Comparison of ENCODE assay signal across 8 mouse cellular contexts in the genomic region with DNA sequence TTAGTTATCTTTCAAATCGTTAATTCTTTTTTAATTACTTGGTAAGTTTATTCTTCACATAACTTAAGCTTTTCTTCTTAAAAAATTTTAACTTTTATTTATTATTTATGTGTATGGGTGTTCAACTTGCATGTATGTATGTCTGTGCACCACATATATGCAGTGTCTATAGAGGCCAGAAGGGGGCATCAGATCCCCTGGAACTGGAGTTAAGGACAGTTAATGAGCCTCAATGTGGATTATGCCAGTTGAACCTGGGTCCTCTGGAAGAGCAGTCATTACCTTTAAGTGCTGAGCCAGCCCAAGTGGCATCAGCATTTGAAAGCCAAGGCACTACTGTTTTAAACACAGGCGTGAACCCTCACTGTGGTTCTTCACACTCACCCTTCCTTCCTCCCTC.
DNase-seq lines count a peak whose midpoint lies in the region; ATAC-seq and TF ChIP-seq lines count a peak whose summit lies in the region.

No protein-coding gene starts in this region.

- in situ Hi-C loops in ES-E14 (cut with MboI; ENCODE audit: low sequenced_read_pairs in 2 of 2, unreplicated experiment in 2 of 2): no loop called here

- 15% methylated on average over 2 of the region's 2 CpGs for WGBS in hindbrain, embryonic 16.5 days
- WGBS in limb, embryonic 10.5 days: 5% methylated on average over 2 of the region's 2 CpGs

- ATAC-seq in hindbrain, embryonic 16.5 days: peak; percentile 77; the same call in 1 of the 2 replicates
- no peak for ATAC-seq in activated CD4-positive, CD25-positive, alpha-beta regulatory T cell, adult 4 months

- no peaks in the 10 kb centered on the region for H3K27me3 ChIP-seq in hindbrain, embryonic 16.5 days (replicated peaks; ENCODE audit: control insufficient read depth, insufficient read depth, low read length)
- H3K27me3 ChIP-seq in limb, embryonic 10.5 days (ENCODE audit: low read depth, poor library complexity, severe bottlenecking): no peaks in the 10 kb centered on the region

- H3K27ac ChIP-seq in ES-E14 (ENCODE audit: insufficient read depth, low read depth, low read length, poor library complexity, severe bottlenecking): no peak overlapping the region
- H3K27ac ChIP-seq in hindbrain, embryonic 16.5 days (ENCODE audit: low read depth, low read length): no peak overlapping the region
- no peak overlapping the region for H3K27ac ChIP-seq in limb, embryonic 10.5 days

- H3K9me3 ChIP-seq in ES-E14 (ENCODE audit: control insufficient read depth, insufficient read depth, low read depth, low read length): no peaks in the 10 kb centered on the region
- no peaks in the 10 kb centered on the region for H3K9me3 ChIP-seq in hindbrain, embryonic 16.5 days (ENCODE audit: control insufficient read depth, low read length)
- no peaks in the 10 kb centered on the region for H3K9me3 ChIP-seq in limb, embryonic 10.5 days (replicated peaks)

- H3K4me3 ChIP-seq in ES-E14 (ENCODE audit: insufficient read depth in 1 of 2, low read depth in 1 of 2, low read length in 2 of 2, poor library complexity in 1 of 2, severe bottlenecking in 1 of 2): no peak overlapping the region
- no peak overlapping the region for H3K4me3 ChIP-seq in hindbrain, embryonic 16.5 days (ENCODE audit: low read length)
- H3K4me3 ChIP-seq in limb, embryonic 10.5 days: no peak overlapping the region

- H3K36me3 ChIP-seq in ES-E14 (ENCODE audit: control insufficient read depth, insufficient read depth, low read length, poor library complexity, severe bottlenecking): no peaks in the 10 kb centered on the region
- H3K36me3 ChIP-seq in hindbrain, embryonic 16.5 days (ENCODE audit: control insufficient read depth, insufficient read depth, low read length): no peaks in the 10 kb centered on the region
- H3K36me3 ChIP-seq in limb, embryonic 10.5 days: no peaks in the 10 kb centered on the region

- H3K9ac ChIP-seq in ES-E14 (ENCODE audit: insufficient read depth, low read depth, low read length, poor library complexity, severe bottlenecking): no peak overlapping the region
- no peak overlapping the region for H3K9ac ChIP-seq in hindbrain, embryonic 16.5 days (ENCODE audit: low read depth, low read length)

- DNase-seq in cerebellum, adult 9-11 months: peak; percentile 4
- no peak for DNase-seq in cerebellum, adult 8-10 months
- DNase-seq in ES-E14 (ENCODE audit: low read depth, low spot score): peak; percentile 33
- DNase-seq in embryo, embryonic 10 days (ENCODE audit: low spot score): peak; percentile 66
- DNase-seq in limb, embryonic 10.5 days (ENCODE audit: low spot score): peak; percentile 41
- DNase-seq in retina, postnatal 7 days (ENCODE audit: low read depth, low spot score): peak; percentile 11

- H3K4me2 ChIP-seq in hindbrain, embryonic 16.5 days (ENCODE audit: low read length): no peak overlapping the region

- H3K4me1 ChIP-seq in ES-E14 (ENCODE audit: control insufficient read depth in 2 of 2, insufficient read depth in 2 of 2, low read length in 2 of 2, poor library complexity in 1 of 2): no peaks in the 10 kb centered on the region
- no peaks in the 10 kb centered on the region for H3K4me1 ChIP-seq in hindbrain, embryonic 16.5 days (ENCODE audit: control insufficient read depth, insufficient read depth, low read depth, low read length)
- H3K4me1 ChIP-seq in limb, embryonic 10.5 days: no peaks in the 10 kb centered on the region

TF ChIP-seq in ES-E14, 5 proteins besides CTCF, POLR2A, EP300 and RAD21:
- TF ChIP-seq ZC3H11A (IDR thresholded peaks at IDR 0.05; ENCODE audit: borderline replicate concordance, low read depth, low read length): peak; percentile 39; the same call in 1 of the 2 replicates
- TF ChIP-seq HCFC1 (IDR thresholded peaks at IDR 0.05; ENCODE audit: borderline replicate concordance, insufficient read depth, low read length): no peak
- no peak for TF ChIP-seq MAFK (IDR thresholded peaks at IDR 0.05; ENCODE audit: insufficient read depth, low read depth, low read length)
- no peak for TF ChIP-seq CHD2 (IDR thresholded peaks at IDR 0.05; ENCODE audit: low read depth, low read length)
- no peak for TF ChIP-seq ZNF384 (IDR thresholded peaks at IDR 0.05; ENCODE audit: low read depth, low read length)
TF ChIP-seq in ES-E14: peak in this region for 1.
